Mouse (Mus musculus) cerebellum, postnatal 4 days (tissue): Measurements from ENCODE around the gene Cir1.
A peak's percentile ranks its signal among the peaks of the same experiment; 100 is the strongest.

Source experiments
- DNase-seq, 2 experiments: peaks; one replicate each; pipeline ENCODE4 v3.0.0; 2022; ENCODE audit warnings: low spot score in 2 of 2, mixed read lengths in 1 of 2

Cir1 gene

GRCm38 (mm10) chr2:73302722-73303121 is 9.8 kb downstream of the Cir1 start:
- DNase-seq = no peak

GRCm38 (mm10) chr2:73301979-73302378 is 10.5 kb downstream of the Cir1 start:
- no peak for DNase-seq

GRCm38 (mm10) chr2:73298841-73299240 is 13.7 kb downstream of the Cir1 start:
- no peak for DNase-seq

- no peak for DNase-seq
These were observed 14.3 kb downstream of the Cir1 start for GRCm38 (mm10) chr2:73298154-73298553.

GRCm38 (mm10) chr2:73295023-73295422 is 17.5 kb downstream of the Cir1 start:
- DNase-seq = no peak

GRCm38 (mm10) chr2:73291130-73291529 is 21.4 kb downstream of the Cir1 start:
- DNase-seq = no peak

- no peak for DNase-seq
These were observed 26.9 kb downstream of the Cir1 start for GRCm38 (mm10) chr2:73285630-73286029.

- no peak for DNase-seq
These were observed 30.8 kb downstream of the Cir1 start for GRCm38 (mm10) chr2:73281707-73282106.

GRCm38 (mm10) chr2:73281048-73281661 is 31.3 kb downstream of the Cir1 start:
- DNase-seq = no peak

- DNase-seq = no peak
These were observed 32.0 kb downstream of the Cir1 start for GRCm38 (mm10) chr2:73280356-73281047.

- DNase-seq = no peak
These were observed 33.0 kb downstream of the Cir1 start for GRCm38 (mm10) chr2:73279271-73280038.

- no peak for DNase-seq
These were observed 33.6 kb downstream of the Cir1 start for GRCm38 (mm10) chr2:73278869-73279268.

- peak; percentile 75 to 93 for DNase-seq
These were observed 34.2 kb downstream of the Cir1 start for GRCm38 (mm10) chr2:73278131-73278854.

- DNase-seq = no peak
These were observed 34.8 kb downstream of the Cir1 start for GRCm38 (mm10) chr2:73277709-73278075.

GRCm38 (mm10) chr2:73277021-73277708 is 35.3 kb downstream of the Cir1 start:
- no peak for DNase-seq

- DNase-seq = no peak
These were observed 36.3 kb downstream of the Cir1 start for GRCm38 (mm10) chr2:73276141-73276571.

GRCm38 (mm10) chr2:73275261-73276040 is 37.0 kb downstream of the Cir1 start:
- no peak for DNase-seq

- no peak for DNase-seq
These were observed 38.2 kb downstream of the Cir1 start for GRCm38 (mm10) chr2:73274119-73274920.

- no peak for DNase-seq
These were observed 39.0 kb downstream of the Cir1 start for GRCm38 (mm10) chr2:73273249-73274118.
